Mouse (Mus musculus) hindbrain, embryonic 13.5 days (tissue): Measurements from ENCODE around the gene Lypd3. TPM values are rescaled to one million over a fixed set of nuclear protein-coding genes. Genes with fewer than 3 reads are reported as not detected.
"Not testable (repeated sequence)": the region's sequence is repeated elsewhere in the genome, so short reads cannot be mapped to it uniquely, and the experiment has no call there.

Source experiments
- ATAC-seq: fragments of 200-750 bp; cut with Nextera tagmentation; 2 replicates; pipeline ENCODE4 v1.8.0; 2017; ENCODE audit warnings: moderate TSS enrichment; ENCODE audit not compliant: low FRiP score
- H3K27ac ChIP-seq: fragments of 300-500 bp; sonication (generic); 2 replicates; pipeline ENCODE4 v1.5.1; 2015; ENCODE audit warnings: inconsistent platforms, mild to moderate bottlenecking, moderate library complexity
- H3K27me3 ChIP-seq: fragments of 300-500 bp; sonication (generic); 2 replicates; pipeline ENCODE4 v1.6.1; 2015; ENCODE audit warnings: mild to moderate bottlenecking, inconsistent platforms
- H3K36me3 ChIP-seq: fragments of 300-500 bp; sonication (generic); 2 replicates; pipeline ENCODE4 v1.6.1; 2015; ENCODE audit warnings: mild to moderate bottlenecking, inconsistent platforms
- H3K4me1 ChIP-seq: fragments of 300-500 bp; sonication (generic); replicated peaks from 2 replicates; pipeline ENCODE4 v1.6.1; 2015; ENCODE audit warnings: inconsistent platforms
- H3K4me2 ChIP-seq: fragments of 300-500 bp; sonication (generic); 2 replicates; pipeline ENCODE4 v1.6.1; 2015; ENCODE audit warnings: inconsistent platforms, mild to moderate bottlenecking, moderate library complexity
- H3K4me3 ChIP-seq: fragments of 300-500 bp; sonication (generic); 2 replicates; pipeline ENCODE4 v1.5.1; 2015; ENCODE audit warnings: mild to moderate bottlenecking, inconsistent platforms
- H3K9ac ChIP-seq: fragments of 300-500 bp; sonication (generic); 2 replicates; pipeline ENCODE4 v1.6.1; 2015; ENCODE audit warnings: mild to moderate bottlenecking, inconsistent platforms
- H3K9me3 ChIP-seq: fragments of 300-500 bp; sonication (generic); 2 replicates; pipeline ENCODE4 v1.6.1; 2016; ENCODE audit warnings: inconsistent platforms
- WGBS: fragments of 180-500 bp; shearing (Covaris S2); methylation state at CpG from one replicate; pipeline ENCODE4 v1.1.7; 2015; 5-methylcytosine and 5-hydroxymethylcytosine counted together
- polyA plus RNA-seq: library from polyadenylated mRNA; unstranded; fragments of >200 nt; fragmentation: Nextera tagmentation; extraction: Ambion mirVana; gene quantifications from 2 replicates; pipeline ENCODE4 v1.2.1, GENCODE M21; 2015

The Lypd3 gene
- polyA plus RNA-seq, 1 experiment from 2014 or later: not detected

DNA sequence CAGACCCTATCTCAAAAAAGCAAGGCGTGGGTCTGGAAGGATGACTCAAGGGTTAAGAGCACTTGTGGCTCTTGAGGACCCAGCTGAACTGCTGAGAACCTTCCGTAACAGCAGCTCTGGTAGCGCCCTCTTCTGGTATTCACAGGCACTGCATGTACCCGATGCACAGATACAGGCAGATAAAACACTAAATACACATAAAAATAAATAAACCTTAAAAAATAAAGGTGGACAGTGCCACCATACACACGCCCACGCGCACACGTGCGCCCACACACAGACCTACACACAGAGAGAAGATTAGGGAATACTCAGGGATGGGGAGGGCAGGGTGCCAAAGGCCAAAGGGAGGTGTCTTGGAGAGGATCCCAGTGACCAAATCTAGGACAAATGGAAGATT, 6.1 kb downstream of the Lypd3 start:
- WGBS: 11% methylated on average over 9 of the region's 9 CpGs
- Histone ChIP-seq H3K9me3 (no peaks in the 10 kb centered on the region), H3K4me2 (no peak overlapping the region), H3K27ac (no peak overlapping the region), H3K9ac (no peak overlapping the region), H3K36me3 (no peaks in the 10 kb centered on the region), H3K4me3 (no peak overlapping the region), H3K4me1 (peaks cover 11% of the 10 kb centered on the region), H3K27me3 (peaks cover 51% of the 10 kb centered on the region)
- ATAC-seq: no peak

DNA sequence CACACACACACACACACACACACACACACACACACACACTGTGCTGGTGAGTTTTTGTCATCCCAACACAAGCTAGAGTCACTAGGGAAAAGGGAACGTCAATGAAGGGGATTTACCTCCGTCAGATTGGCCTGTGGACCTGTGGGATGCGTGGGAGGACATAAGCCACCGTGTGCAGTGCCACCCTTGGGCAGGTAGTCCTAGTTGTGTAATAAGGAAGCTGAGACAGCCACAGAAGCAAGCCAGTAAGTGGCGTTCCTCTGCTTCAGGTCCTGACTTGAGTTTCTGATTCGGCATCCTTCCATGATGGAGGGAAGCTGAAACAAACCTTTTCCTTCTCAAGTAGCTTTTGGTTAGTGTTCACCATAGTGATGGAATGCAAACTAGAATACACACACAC, 8.1 kb downstream of the Lypd3 start:
- WGBS: 86% methylated on average over 6 of the region's 6 CpGs
- Histone ChIP-seq H3K4me2 (no peak overlapping the region), H3K27ac (no peak overlapping the region), H3K4me1 (no peaks in the 10 kb centered on the region), H3K4me3 (no peak overlapping the region), H3K27me3 (peaks cover 31% of the 10 kb centered on the region), H3K9ac (no peak overlapping the region), H3K36me3 (no peaks in the 10 kb centered on the region), H3K9me3 (no peaks in the 10 kb centered on the region)
- ATAC-seq: no peak

DNA sequence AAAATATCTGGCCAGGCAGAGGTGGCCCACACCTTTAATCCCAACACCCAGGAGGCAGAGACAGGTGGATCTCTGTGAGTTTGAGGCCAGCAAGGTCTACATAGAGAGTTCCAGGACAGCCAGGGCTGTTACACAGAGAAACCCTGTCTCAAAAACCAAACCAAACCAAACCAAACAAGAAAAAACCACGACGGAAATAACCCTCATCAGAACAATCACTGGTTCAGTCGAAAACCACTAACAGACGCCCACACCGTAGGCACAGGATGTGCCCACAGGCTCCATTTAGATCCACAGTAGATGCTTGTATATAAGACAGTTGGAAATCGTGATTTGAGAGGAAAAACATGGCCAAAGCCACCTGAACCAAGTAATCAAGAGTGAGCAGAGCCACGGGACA, 8.6 kb downstream of the Lypd3 start:
- H3K4me2 ChIP-seq: no peak overlapping the region
- no peaks in the 10 kb centered on the region for H3K4me1 ChIP-seq
- no peak overlapping the region for H3K4me3 ChIP-seq
- no peaks in the 10 kb centered on the region for H3K9me3 ChIP-seq
- H3K36me3 ChIP-seq: no peaks in the 10 kb centered on the region
- ATAC-seq: no peak
- no peak overlapping the region for H3K9ac ChIP-seq
- 77% methylated on average over 7 of the region's 7 CpGs for WGBS
- H3K27me3 ChIP-seq: peaks cover 26% of the 10 kb centered on the region
- H3K27ac ChIP-seq: no peak overlapping the region

DNA sequence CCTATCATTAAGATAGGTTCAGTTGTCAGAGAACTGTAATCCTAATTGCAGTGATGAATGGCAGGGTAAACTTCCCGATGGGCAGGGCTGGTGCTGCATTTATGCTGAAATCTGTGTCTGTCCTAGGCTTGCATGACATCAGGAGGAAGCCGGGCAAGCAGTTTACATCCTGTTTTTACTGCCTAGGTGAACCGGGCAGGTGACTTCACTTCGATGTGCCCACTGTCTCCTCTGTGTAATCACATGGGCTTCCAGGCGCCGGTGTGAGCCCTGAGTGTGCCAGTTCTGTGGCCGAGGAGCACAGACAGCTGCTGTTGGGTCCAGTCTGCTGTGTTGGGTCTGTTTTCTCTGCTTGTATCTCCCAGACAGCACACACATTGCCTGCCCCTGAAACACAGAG, 10.1 kb downstream of the Lypd3 start:
- Histone ChIP-seq H3K9ac (no peak overlapping the region), H3K27me3 (peaks cover 14% of the 10 kb centered on the region), H3K4me2 (no peak overlapping the region), H3K9me3 (no peaks in the 10 kb centered on the region), H3K4me3 (no peak overlapping the region), H3K4me1 (no peaks in the 10 kb centered on the region), H3K36me3 (no peaks in the 10 kb centered on the region), H3K27ac (no peak overlapping the region)
- WGBS: 83% methylated on average over 7 of the region's 7 CpGs
- no peak for ATAC-seq

DNA sequence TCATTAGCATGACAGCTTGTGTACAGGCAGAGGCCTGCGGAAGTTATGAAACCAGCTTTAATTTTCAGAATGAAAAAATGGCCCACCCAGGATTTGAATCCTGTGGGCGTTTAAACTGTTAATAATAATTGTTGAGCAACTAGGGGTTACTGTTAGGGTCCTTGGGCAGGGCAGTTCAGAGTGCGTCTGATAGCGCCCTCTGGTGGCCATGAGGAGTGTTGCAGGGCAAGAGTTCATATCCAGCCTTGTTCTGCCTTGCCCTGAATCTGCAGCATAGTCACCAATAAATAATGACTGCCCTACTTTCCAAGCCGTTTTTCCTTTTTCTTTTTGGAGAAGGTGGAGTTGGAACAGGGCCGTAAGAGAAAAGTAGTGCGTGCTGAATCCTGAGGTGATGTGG, 17.3 kb downstream of the Lypd3 start:
- Histone ChIP-seq H3K27ac (no peak overlapping the region), H3K36me3 (no peaks in the 10 kb centered on the region), H3K4me1 (no peaks in the 10 kb centered on the region), H3K9me3 (no peaks in the 10 kb centered on the region; the same call in 1 of the 2 replicates), H3K27me3 (no peaks in the 10 kb centered on the region; the same call in 1 of the 2 replicates), H3K4me3 (no peak overlapping the region), H3K4me2 (no peak overlapping the region), H3K9ac (no peak overlapping the region)
- ATAC-seq: no peak
- 22% methylated on average over 7 of the region's 7 CpGs for WGBS

DNA sequence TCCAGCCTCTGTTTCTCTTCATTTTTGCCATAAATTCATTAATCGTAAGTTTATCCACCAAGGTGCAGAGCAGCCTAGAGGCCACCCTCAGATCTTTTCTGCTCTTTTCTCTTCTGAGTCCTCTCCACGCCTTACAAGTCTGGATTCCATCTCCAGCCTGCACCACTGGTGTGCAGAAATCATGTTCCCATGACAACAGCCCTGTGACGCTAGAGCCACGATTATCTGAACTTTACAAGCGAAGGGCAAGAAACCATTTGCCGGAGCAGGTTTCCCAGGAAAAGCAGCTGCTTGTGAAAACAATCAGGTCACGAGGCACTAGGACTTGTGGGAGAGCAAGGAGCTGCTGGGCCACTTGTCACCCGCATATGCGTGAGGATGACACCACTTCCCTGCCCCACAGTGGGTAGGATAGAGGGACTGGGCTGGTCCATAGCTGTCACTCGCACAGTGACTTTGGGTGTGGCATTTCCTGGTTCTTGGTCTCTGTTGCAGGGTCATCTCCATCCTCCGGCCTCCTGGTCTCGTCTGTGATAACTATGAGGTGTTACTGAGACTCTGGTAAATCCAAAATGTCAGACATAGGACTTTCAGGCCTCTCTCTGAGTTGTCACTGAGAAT, 23.5 kb downstream of the Lypd3 start:
- ATAC-seq: no peak

DNA sequence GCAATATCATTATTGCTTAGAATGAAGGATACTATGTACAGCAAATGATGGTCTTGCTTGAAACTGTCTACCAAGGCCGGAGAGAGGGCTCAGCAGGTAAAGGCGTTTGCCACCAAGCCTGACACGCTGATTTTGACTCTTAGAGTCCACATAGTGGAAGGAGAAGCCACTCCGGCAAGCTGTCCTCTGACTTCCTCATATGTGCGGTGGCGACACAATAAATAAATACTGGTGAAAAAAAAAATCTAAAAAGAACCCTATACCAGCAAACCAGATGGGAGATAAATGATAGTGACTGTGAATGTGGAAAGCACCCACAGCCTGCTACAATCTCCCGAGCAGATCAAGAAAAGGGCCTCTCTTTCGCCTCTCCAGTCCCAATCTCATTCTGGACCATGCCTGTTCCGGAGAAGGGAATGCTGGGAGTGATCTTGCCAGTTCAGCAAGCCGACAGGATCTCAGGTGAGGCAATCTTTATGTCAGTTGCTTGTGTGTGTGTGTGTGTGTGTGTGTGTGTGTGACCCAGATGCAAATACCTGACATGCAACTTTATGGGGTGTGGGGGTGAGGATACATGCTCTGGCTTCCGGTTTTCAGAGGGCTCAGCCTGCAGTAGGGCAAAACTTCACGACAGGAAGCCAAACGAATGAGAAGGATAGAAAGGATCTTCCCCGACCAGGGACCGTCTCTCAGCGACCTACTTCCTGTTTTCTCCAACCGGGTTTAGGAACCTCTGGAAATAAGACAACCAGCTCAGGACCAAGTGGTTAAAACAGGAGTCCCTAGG, 25.0 kb downstream of the Lypd3 start:
- Histone ChIP-seq H3K9me3 (no peaks in the 10 kb centered on the region), H3K4me2 (no peak overlapping the region), H3K4me3 (no peak overlapping the region), H3K4me1 (no peaks in the 10 kb centered on the region), H3K27me3 (no peaks in the 10 kb centered on the region), H3K36me3 (no peaks in the 10 kb centered on the region), H3K27ac (no peak overlapping the region), H3K9ac (no peak overlapping the region)
- no peak for ATAC-seq
- WGBS: 74% methylated on average over 17 of the region's 17 CpGs

More for the DNA sequence above, 23.5 kb downstream of the Lypd3 start:
- no peaks in the 10 kb centered on the region for H3K4me1 ChIP-seq
- H3K4me2 ChIP-seq: no peak overlapping the region
- H3K27ac ChIP-seq: no peak overlapping the region
- H3K9me3 ChIP-seq: no peaks in the 10 kb centered on the region
- H3K36me3 ChIP-seq: no peaks in the 10 kb centered on the region
- no peak overlapping the region for H3K9ac ChIP-seq
- no peak overlapping the region for H3K4me3 ChIP-seq
- H3K27me3 ChIP-seq: no peaks in the 10 kb centered on the region
- 59% methylated on average over 12 of the region's 12 CpGs for WGBS

DNA sequence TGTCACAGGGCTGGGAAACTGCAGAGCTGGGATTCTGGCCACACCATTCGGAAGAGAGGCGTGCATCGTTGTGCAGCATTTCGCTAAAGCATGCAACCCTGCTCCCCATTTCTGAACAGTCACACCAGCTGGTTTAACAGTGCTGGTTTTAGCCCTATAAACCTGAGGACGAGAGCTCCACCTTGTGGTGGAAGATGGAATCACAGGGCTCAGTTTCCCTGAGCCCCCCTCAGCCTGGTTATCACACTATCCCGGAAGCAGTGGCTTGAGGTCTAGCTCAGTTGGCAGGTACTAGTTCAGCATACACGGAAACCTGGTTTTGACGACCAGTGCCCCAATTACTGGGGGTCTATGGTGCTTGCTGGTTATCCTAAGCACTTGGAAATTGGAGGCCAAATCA, 26.2 kb downstream of the Lypd3 start:
- Histone ChIP-seq H3K9me3 (no peaks in the 10 kb centered on the region), H3K27ac (no peak overlapping the region), H3K4me3 (no peak overlapping the region), H3K4me2 (no peak overlapping the region), H3K4me1 (no peaks in the 10 kb centered on the region), H3K27me3 (no peaks in the 10 kb centered on the region), H3K36me3 (no peaks in the 10 kb centered on the region), H3K9ac (no peak overlapping the region)
- 17% methylated on average over 8 of the region's 8 CpGs for WGBS
- peak; percentile 69 for ATAC-seq

DNA sequence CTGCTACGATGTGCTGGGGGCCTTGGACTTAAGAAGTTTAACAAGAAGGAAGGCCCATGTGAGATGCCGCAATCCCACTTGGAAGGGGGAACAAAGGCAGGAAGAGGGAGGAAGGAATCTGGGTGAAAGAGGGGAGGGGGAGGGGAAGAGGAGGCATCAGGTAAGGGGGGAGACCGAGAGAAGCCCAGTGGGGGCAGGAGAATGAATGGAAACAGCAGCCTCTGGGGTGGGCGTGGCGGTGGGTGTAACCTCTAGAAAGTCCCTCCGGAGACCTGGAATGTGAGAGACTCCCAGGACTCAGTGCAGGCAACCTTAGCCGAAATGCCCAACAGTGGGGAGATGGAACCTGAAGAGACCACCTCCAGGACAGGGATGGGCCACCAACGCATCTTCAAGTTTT, 28.0 kb downstream of the Lypd3 start:
- H3K36me3 ChIP-seq: no peaks in the 10 kb centered on the region
- no peaks in the 10 kb centered on the region for H3K4me1 ChIP-seq
- H3K27me3 ChIP-seq: no peaks in the 10 kb centered on the region
- H3K4me3 ChIP-seq: no peak overlapping the region
- no peak overlapping the region for H3K27ac ChIP-seq
- H3K4me2 ChIP-seq: no peak overlapping the region
- no peaks in the 10 kb centered on the region for H3K9me3 ChIP-seq
- no peak for ATAC-seq
- H3K9ac ChIP-seq: no peak overlapping the region
- 49% methylated on average over 8 of the region's 8 CpGs for WGBS

DNA sequence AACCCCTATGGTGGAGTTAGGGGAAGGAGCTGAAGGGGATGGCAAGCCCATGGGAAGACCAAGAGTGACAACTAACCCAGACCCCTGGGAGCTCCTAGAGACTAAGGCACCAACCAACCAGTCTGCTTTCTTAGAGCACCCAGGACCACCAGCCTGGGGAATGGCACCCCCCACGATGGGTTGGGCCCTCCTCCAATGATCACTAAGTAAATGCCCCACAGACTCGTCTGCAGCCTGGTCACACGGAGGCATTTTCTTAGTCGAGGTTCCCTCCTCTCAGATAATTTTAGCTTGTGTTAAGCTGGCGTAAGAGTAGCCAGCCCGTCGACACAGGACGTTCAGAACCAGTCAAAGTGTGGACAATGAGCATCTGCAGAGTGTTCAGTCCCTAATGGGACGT, 28.6 kb downstream of the Lypd3 start:
- Histone ChIP-seq H3K9me3 (no peaks in the 10 kb centered on the region), H3K4me1 (no peaks in the 10 kb centered on the region), H3K4me3 (no peak overlapping the region), H3K27ac (no peak overlapping the region), H3K9ac (no peak overlapping the region), H3K36me3 (no peaks in the 10 kb centered on the region), H3K4me2 (no peak overlapping the region), H3K27me3 (no peaks in the 10 kb centered on the region)
- 71% methylated on average over 9 of the region's 9 CpGs for WGBS
- no peak for ATAC-seq

DNA sequence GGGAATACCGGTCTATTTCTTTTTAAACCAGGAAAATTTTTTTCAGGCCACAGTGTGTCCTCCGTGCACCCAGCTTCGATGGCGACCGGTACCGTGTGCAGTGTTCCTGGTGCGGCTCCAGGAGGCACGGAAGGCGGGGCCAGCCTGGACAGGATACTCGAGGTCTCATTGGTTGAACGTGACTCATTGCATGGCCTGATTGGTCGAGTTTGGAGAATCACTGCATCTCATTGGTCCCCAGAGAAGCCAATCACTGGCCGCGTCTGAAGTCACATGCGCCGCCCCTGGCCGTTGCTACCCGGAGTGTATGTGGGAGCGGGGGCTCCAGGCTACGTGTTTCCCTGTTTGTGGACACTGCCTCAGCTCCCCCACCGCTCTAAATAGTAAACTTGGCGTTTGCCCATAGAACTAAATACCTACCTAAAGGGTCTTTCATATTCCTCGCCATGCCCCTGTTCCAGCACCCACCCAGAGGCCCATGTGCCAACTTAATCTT, 35.6 kb downstream of the Lypd3 start:
- Histone ChIP-seq H3K27me3 (no peaks in the 10 kb centered on the region), H3K9me3 (no peaks in the 10 kb centered on the region), H3K4me1 (no peaks in the 10 kb centered on the region), H3K27ac (no peak overlapping the region), H3K4me3 (no peak overlapping the region), H3K36me3 (no peaks in the 10 kb centered on the region), H3K9ac (no peak overlapping the region), H3K4me2 (no peak overlapping the region)
- WGBS: 94% methylated on average over 23 of the region's 23 CpGs
- no peak for ATAC-seq

DNA sequence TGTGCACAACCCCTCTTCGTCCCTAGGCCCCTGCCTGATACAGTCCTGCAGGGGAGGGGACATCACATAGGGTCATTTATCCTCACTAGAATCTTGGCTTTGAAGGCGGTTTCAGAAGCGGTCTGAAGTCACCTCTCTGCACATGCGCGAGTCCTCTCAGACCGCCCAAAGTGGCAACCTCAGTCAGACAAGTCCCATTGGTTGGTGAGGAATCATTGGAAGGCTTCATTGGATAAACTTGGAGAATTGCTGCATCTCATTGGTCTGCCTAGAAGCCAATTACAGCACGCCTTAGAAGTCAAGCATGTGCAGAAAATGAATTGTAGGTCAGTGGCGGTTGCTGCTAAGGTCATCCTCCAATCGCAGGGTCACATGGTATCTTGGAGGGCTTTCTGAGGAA, 40.2 kb downstream of the Lypd3 start, which contains the start of gene Tex101:
Gene Tex101 (minus strand): TSS at position 101 of the 400 bp plus-strand sequence.
- H3K36me3 ChIP-seq: no peaks in the 10 kb centered on the region
- WGBS: 93% methylated on average over 9 of the region's 9 CpGs
- ATAC-seq: no peak
- H3K4me3 ChIP-seq: no peak within 1 kb of the TSS
- no peak within 1 kb of the TSS for H3K27ac ChIP-seq
- no peaks in the 10 kb centered on the region for H3K27me3 ChIP-seq
- no peaks in the 10 kb centered on the region for H3K9me3 ChIP-seq
- no peak within 1 kb of the TSS for H3K4me2 ChIP-seq
- no peaks in the 10 kb centered on the region for H3K4me1 ChIP-seq
- H3K9ac ChIP-seq: no peak within 1 kb of the TSS

DNA sequence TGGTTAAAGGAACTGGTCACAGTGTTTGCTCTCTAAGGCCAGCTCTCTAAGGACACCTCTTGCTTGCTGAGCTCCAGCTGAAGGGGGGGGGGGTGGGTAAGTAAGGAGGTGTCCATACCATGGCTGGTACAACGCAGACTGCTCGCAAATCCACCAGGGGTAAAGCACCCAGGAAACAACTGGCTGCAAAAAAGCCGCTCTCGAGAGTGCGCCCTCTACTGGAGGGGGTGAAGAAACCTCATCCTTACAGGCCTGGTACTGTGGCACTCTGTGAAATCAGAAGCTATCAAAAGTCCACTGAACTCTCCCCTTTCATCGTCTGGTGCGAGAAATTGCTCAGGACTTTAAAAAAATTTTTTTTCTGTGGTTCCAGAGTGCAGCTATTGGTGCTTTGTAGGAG, 47.8 kb downstream of the Lypd3 start:
- H3K4me1 ChIP-seq, H3K36me3 ChIP-seq, ATAC-seq, H3K4me3 ChIP-seq, H3K4me2 ChIP-seq, H3K27me3 ChIP-seq, H3K27ac ChIP-seq, H3K9ac ChIP-seq, H3K9me3 ChIP-seq: not testable (repeated sequence)
- 79% methylated on average over 7 of the region's 7 CpGs for WGBS
